Mouse (Mus musculus): ENCODE data around the gene Ddah2. TPM values are rescaled to one million over a fixed set of nuclear protein-coding genes. Genes with fewer than 3 reads are reported as not detected.
"Not testable (repeated sequence)": the region's sequence is repeated elsewhere in the genome, so short reads cannot be mapped to it uniquely, and the experiment has no call there.

The Ddah2 gene
- polyA plus RNA-seq, 1 experiment from 2014 or later = 356 TPM

GRCm38 (mm10) chr17:35029691-35030532 is 28.9 kb upstream of the Ddah2 start:
- Histone ChIP-seq H3K4me2 (peak overlapping the region; percentile 35; the same call in 1 of the 2 replicates), H3K27me3 (no peaks in the 10 kb centered on the region), H3K27ac (no peak overlapping the region), H3K9me3 (replicated peaks) (no peaks in the 10 kb centered on the region), H3K4me3 (replicated peaks) (no peak overlapping the region), H3K36me3 (no peaks in the 10 kb centered on the region), H3K4me1 (peaks cover 41% of the 10 kb centered on the region), H3K9ac (peak overlapping the region; percentile 26; the same call in 1 of the 2 replicates)
- ATAC-seq (replicated peaks; ENCODE audit: low FRiP score) = no peak
- 36% methylated on average over 19 of the region's 19 CpGs for WGBS

DNA sequence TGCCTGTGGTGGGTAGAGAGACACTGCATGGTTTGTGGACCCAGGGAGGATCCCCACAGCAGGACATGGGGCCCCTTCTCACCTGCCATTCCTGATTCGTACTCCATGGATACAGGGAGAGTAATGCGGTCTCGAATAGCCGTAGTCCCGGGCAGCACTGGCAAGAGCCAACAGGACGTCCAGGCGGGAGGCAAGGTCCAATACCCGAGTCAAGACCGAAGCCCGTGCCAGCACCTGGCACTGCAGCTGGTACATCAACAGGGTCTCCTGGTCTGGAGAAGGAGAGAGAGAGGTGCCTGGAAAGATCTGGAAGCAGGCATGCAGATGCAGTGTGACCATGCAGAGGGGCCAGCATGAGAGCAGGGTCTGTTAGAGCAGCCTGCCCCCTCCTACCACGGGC is 27.6 kb upstream of the Ddah2 start:
- H3K4me1 ChIP-seq = peaks cover 29% of the 10 kb centered on the region
- H3K27ac ChIP-seq = no peak overlapping the region
- H3K9ac ChIP-seq = no peak overlapping the region
- H3K27me3 ChIP-seq = no peaks in the 10 kb centered on the region
- no peak overlapping the region for H3K4me2 ChIP-seq
- H3K9me3 ChIP-seq (replicated peaks) = no peaks in the 10 kb centered on the region
- no peaks in the 10 kb centered on the region for H3K36me3 ChIP-seq
- H3K4me3 ChIP-seq (replicated peaks) = no peak overlapping the region
- 85% methylated on average over 11 of the region's 11 CpGs for WGBS
- ATAC-seq (replicated peaks; ENCODE audit: low FRiP score) = no peak

DNA sequence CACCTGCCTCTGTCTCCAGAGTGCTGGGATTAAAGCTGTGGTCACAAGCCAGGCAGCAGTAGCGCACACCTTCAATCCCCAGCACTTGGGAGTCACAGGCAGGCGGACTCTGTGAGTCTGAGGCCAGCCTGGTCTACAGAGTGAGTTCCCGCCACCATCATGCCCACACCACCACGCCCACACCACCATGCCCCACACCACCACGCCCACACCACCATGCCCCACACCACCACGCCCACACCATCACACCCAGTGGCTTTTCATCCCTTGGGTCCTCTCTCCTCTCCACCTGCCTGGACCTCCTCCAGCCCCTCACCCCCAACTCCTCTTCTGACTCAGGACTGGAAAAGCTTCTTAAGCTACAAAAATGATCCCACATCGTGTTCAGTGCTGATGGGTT is 27.0 kb upstream of the Ddah2 start:
- 90% methylated on average over 7 of the region's 7 CpGs for WGBS

GRCm38 (mm10) chr17:35032323-35032870 is 26.4 kb upstream of the Ddah2 start:
- WGBS = 70% methylated on average over 8 of the region's 8 CpGs
- no peaks in the 10 kb centered on the region for H3K9me3 ChIP-seq (replicated peaks)
- ATAC-seq (replicated peaks; ENCODE audit: low FRiP score) = no peak

More for the DNA sequence above, 27.0 kb upstream of the Ddah2 start:
- H3K4me3 ChIP-seq (replicated peaks) = no peak overlapping the region
- H3K4me2 ChIP-seq = no peak overlapping the region
- H3K27ac ChIP-seq = no peak overlapping the region
- no peak overlapping the region for H3K9ac ChIP-seq
- no peak for ATAC-seq (replicated peaks; ENCODE audit: low FRiP score)
- no peaks in the 10 kb centered on the region for H3K36me3 ChIP-seq
- H3K4me1 ChIP-seq = peaks cover 27% of the 10 kb centered on the region
- H3K27me3 ChIP-seq = no peaks in the 10 kb centered on the region
- no peaks in the 10 kb centered on the region for H3K9me3 ChIP-seq (replicated peaks)

GRCm38 (mm10) chr17:35033703-35034102 is 25.1 kb upstream of the Ddah2 start:
- H3K9me3 ChIP-seq (replicated peaks); ATAC-seq (replicated peaks; ENCODE audit: low FRiP score); H3K4me2 ChIP-seq; H3K27ac ChIP-seq; H3K27me3 ChIP-seq; H3K36me3 ChIP-seq; H3K4me3 ChIP-seq (replicated peaks); H3K9ac ChIP-seq: not testable (repeated sequence)
- H3K4me1 ChIP-seq = peaks cover 15% of the 10 kb centered on the region
- 55% methylated on average over 1 of the region's 1 CpGs for WGBS

More at GRCm38 (mm10) chr17:35032323-35032870, 26.4 kb upstream of the Ddah2 start:
- no peak overlapping the region for H3K4me3 ChIP-seq (replicated peaks)
- no peak overlapping the region for H3K4me2 ChIP-seq
- no peaks in the 10 kb centered on the region for H3K36me3 ChIP-seq
- no peak overlapping the region for H3K9ac ChIP-seq
- peaks cover 22% of the 10 kb centered on the region for H3K4me1 ChIP-seq
- H3K27me3 ChIP-seq = no peaks in the 10 kb centered on the region
- no peak overlapping the region for H3K27ac ChIP-seq

- no peak for ATAC-seq (replicated peaks; ENCODE audit: low FRiP score)
- H3K4me3 ChIP-seq (replicated peaks) = no peak overlapping the region
- 72% methylated on average over 6 of the region's 6 CpGs for WGBS
- peaks cover 9% of the 10 kb centered on the region for H3K4me1 ChIP-seq
- no peak overlapping the region for H3K9ac ChIP-seq
- H3K9me3 ChIP-seq (replicated peaks) = no peaks in the 10 kb centered on the region
- no peaks in the 10 kb centered on the region for H3K36me3 ChIP-seq
- no peak overlapping the region for H3K4me2 ChIP-seq
- no peak overlapping the region for H3K27ac ChIP-seq
- H3K27me3 ChIP-seq = no peaks in the 10 kb centered on the region
Measured at GRCm38 (mm10) chr17:35034896-35035295, 23.9 kb upstream of the Ddah2 start.

GRCm38 (mm10) chr17:35039121-35039873 is 19.5 kb upstream of the Ddah2 start:
- Histone ChIP-seq H3K36me3 (no peaks in the 10 kb centered on the region), H3K27me3 (no peaks in the 10 kb centered on the region), H3K4me2 (no peak overlapping the region), H3K4me3 (replicated peaks) (no peak overlapping the region), H3K27ac (no peak overlapping the region), H3K4me1 (no peaks in the 10 kb centered on the region), H3K9ac (no peak overlapping the region), H3K9me3 (replicated peaks) (no peaks in the 10 kb centered on the region)
- 81% methylated on average over 11 of the region's 11 CpGs for WGBS
- ATAC-seq (replicated peaks; ENCODE audit: low FRiP score) = no peak

GRCm38 (mm10) chr17:35043794-35044193 is 15.0 kb upstream of the Ddah2 start:
- Histone ChIP-seq H3K9ac (no peak overlapping the region), H3K9me3 (replicated peaks) (no peaks in the 10 kb centered on the region), H3K27me3 (no peaks in the 10 kb centered on the region), H3K4me1 (peaks cover 39% of the 10 kb centered on the region), H3K4me3 (replicated peaks) (no peak overlapping the region), H3K27ac (peak overlapping the region; percentile 95), H3K4me2 (no peak overlapping the region), H3K36me3 (no peaks in the 10 kb centered on the region)
- ATAC-seq (replicated peaks; ENCODE audit: low FRiP score) = no peak
- WGBS = 80% methylated on average over 4 of the region's 4 CpGs

DNA sequence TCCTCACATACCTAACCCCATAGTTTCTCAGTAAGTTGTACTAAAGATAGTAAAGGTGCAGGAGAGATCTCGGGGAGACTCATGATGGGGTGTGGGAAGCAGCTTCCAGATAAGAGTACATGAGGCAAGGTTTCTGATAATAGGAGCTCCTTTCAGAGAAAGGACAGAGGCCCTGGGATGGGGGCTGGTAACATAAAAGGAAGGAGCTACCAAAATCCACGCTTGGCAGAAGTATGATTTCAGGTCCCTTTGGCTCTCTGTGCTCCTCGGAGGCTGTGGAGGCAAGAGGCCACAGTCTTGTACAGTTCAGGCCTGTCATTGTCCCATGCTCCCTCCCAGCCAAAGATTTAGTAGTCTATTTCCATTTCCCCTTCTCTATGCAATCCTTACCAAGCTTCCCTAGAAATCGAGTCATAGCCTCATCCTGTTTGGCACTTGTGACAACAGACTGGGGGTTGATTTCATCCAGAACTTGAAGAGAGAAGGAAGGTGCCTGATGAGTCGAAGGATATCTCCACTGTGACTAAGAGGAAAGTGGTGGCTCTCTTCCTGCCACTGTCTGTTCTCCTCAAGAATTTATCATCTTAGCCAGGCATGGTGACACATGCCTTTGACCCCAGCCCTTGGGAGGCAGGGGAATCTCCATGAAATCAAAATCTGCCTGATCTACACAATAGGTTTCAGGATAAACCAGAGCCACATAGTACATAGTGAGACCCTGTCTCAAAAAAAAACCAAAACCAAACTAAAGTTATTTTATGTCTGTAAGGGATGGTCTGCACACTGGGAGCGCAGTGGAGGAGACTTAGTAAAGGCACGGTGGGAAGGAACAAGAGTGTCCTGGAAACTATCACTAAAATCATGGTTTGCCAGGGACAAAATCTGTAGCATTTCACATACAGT is 13.7 kb upstream of the Ddah2 start:
- Histone ChIP-seq H3K27me3 (no peaks in the 10 kb centered on the region), H3K9ac (peak overlapping the region; percentile 93; the same call in 1 of the 2 replicates), H3K27ac (peak overlapping the region; percentile 95), H3K36me3 (no peaks in the 10 kb centered on the region), H3K4me2 (peak overlapping the region; percentile 99), H3K4me3 (replicated peaks) (peak overlapping the region; percentile 69), H3K4me1 (peaks cover 52% of the 10 kb centered on the region), H3K9me3 (replicated peaks) (no peaks in the 10 kb centered on the region)
- WGBS = 68% methylated on average over 7 of the region's 7 CpGs
- no peak for ATAC-seq (replicated peaks; ENCODE audit: low FRiP score)

DNA sequence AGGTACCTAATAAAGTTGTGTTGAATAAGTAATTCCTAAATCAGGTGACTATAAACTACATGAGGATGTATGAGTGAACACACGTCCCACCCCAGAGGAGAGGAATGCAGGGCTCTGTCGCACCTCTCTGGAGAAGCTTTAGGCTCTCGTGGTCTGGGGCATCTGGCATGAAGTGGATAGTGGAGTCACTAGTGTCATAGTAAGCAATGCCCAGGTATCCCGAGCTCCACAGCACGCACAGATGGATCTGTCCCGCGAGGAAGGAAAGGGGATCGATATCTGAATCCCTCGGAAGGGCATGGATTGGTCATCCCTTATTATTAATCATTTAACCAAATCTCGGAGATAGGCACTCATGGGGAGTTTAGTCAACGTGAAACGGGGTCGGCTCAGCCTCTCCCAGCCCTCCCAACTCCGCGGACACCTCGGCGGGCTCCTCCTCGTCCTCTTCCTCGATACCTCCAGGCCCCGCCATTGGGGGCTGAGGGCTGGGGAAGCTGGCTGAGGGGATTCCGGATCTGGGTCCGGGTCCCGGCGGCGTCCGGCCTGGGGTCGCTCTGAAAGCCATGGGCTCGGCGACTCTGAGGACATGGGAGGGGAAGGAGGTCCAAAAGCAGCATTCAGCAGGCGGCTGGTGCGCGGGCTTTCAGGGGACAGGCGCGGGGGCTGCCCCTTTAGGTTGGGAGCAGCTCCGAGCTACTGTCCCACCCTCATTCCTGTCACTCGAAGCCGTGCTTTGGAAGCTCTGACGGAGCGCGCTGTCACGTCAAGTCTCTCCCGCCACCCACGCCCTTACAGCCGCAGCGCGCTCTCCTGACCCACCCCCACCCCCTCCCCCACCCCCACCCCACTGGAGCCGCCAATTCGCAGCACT is 12.8 kb upstream of the Ddah2 start:
- Histone ChIP-seq H3K4me1 (peaks cover 52% of the 10 kb centered on the region), H3K4me2 (peak overlapping the region; percentile 99), H3K27ac (peak overlapping the region; percentile 95), H3K9ac (peak overlapping the region; percentile 93), H3K9me3 (replicated peaks) (no peaks in the 10 kb centered on the region), H3K4me3 (replicated peaks) (peak overlapping the region; percentile 69), H3K27me3 (no peaks in the 10 kb centered on the region), H3K36me3 (no peaks in the 10 kb centered on the region)
- ATAC-seq (replicated peaks; ENCODE audit: low FRiP score) = no peak; the same call in none of the 2 replicates
- WGBS = 4% methylated on average over 48 of the region's 48 CpGs
